In the genomic region with DNA sequence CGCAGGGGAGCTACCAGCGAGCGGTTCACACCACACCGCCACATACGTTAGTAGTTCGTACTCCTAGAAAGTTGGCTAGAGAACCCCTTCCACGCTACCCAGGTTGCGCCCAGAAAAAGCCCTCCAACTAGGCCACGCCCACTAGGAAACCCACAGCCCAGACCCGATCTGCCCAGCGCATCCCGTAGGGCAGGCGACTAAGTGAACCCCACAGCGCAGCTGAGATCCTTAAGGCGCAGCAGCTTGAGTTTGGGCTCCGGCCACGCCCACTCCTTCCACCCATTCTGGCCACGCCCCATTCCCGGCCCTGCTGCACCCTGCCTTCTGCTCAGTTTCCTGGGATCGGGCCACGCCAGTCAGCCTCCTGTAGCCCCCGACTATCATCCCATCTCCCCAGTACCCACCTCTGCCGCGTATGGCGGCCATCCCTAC, we compare ENCODE assay signal across 7 mouse cellular contexts. TPM values are rescaled to one million over a fixed set of nuclear protein-coding genes. Genes with fewer than 3 reads are reported as not detected.
DNase-seq lines count a peak whose midpoint lies in the region; ATAC-seq lines count a peak whose summit lies in the region.

No protein-coding gene starts in this region.

- H3K9ac ChIP-seq in limb, embryonic 12.5 days (replicated peaks) = peak overlapping the region; percentile 70
- H3K9ac ChIP-seq in midbrain, embryonic 15.5 days = peak overlapping the region; percentile 51

- H3K9me3 ChIP-seq in forebrain, embryonic 10.5 days = peaks cover 18% of the 10 kb centered on the region
- H3K9me3 ChIP-seq in limb, embryonic 12.5 days = peaks cover 14% of the 10 kb centered on the region
- H3K9me3 ChIP-seq in midbrain, embryonic 15.5 days = no peaks in the 10 kb centered on the region

- DNase-seq in ES-CJ7 (ENCODE audit: low read depth, low spot score) = peak; percentile 91
- peak; percentile 81 for DNase-seq in adrenal gland, adult 2 months
- peak; percentile 41 for DNase-seq in forebrain, embryonic 10.5 days (ENCODE audit: extremely low spot score, low spot score)
- DNase-seq in heart, postnatal 36 days = peak; percentile 40 to 43
- peak; percentile 62 for DNase-seq in urinary bladder, postnatal 25 days (ENCODE audit: low spot score)

- peak overlapping the region; percentile 65 for H3K4me3 ChIP-seq in forebrain, embryonic 10.5 days
- peak overlapping the region; percentile 58 for H3K4me3 ChIP-seq in limb, embryonic 12.5 days (replicated peaks)
- peak overlapping the region; percentile 49 for H3K4me3 ChIP-seq in midbrain, embryonic 15.5 days

- H3K36me3 ChIP-seq in forebrain, embryonic 10.5 days (replicated peaks) = peaks cover 17% of the 10 kb centered on the region
- peaks cover 16% of the 10 kb centered on the region for H3K36me3 ChIP-seq in limb, embryonic 12.5 days
- no peaks in the 10 kb centered on the region for H3K36me3 ChIP-seq in midbrain, embryonic 15.5 days (replicated peaks)

- H3K4me2 ChIP-seq in limb, embryonic 12.5 days = peak overlapping the region; percentile 93
- peak overlapping the region; percentile 84 for H3K4me2 ChIP-seq in midbrain, embryonic 15.5 days

- peak; percentile 3 for ATAC-seq in limb, embryonic 12.5 days (ENCODE audit: insufficient number of reproducible peaks, insufficient read depth, low FRiP score, low TSS enrichment, low read depth)
- ATAC-seq in midbrain, embryonic 15.5 days (replicated peaks) = peak; percentile 29

- H3K27me3 ChIP-seq in forebrain, embryonic 10.5 days (ENCODE audit: poor library complexity, severe bottlenecking) = peaks cover 67% of the 10 kb centered on the region
- peaks cover 54% of the 10 kb centered on the region for H3K27me3 ChIP-seq in limb, embryonic 12.5 days
- H3K27me3 ChIP-seq in midbrain, embryonic 15.5 days (replicated peaks) = peaks cover 13% of the 10 kb centered on the region

- intact Hi-C loops in heart, postnatal 36 days (cut with DNase I) = loop anchor here (1.0 to 2.0 kb wide), 2 partner anchors 15 to 37 kb away; partner anchors contain the start of gene Pgls

- H3K27ac ChIP-seq in forebrain, embryonic 10.5 days = peak overlapping the region; percentile 85
- H3K27ac ChIP-seq in limb, embryonic 12.5 days = 0 out of 2 replicates have a peak overlapping the region, but pooled peaks have one; percentile 45
- H3K27ac ChIP-seq in midbrain, embryonic 15.5 days = peak overlapping the region; percentile 84

- 2% methylated on average over 25 of the region's 25 CpGs for WGBS in forebrain, embryonic 10.5 days
- 4% methylated on average over 25 of the region's 25 CpGs for WGBS in limb, embryonic 12.5 days
- 2% methylated on average over 25 of the region's 25 CpGs for WGBS in midbrain, embryonic 15.5 days

- H3K4me1 ChIP-seq in forebrain, embryonic 10.5 days = peaks cover 55% of the 10 kb centered on the region
- H3K4me1 ChIP-seq in limb, embryonic 12.5 days (replicated peaks) = peaks cover 24% of the 10 kb centered on the region
- H3K4me1 ChIP-seq in midbrain, embryonic 15.5 days = peaks cover 25% of the 10 kb centered on the region

RNA-seq across cellular contexts. Expression of gene Colgalt1, which starts 19.0 kb away (rescaled TPM):
- total RNA-seq in adrenal gland, adult 2 months (2021) = 10 to 100 TPM; 53.3 to 60.8 TPM
- 201 and 217 TPM in 2 replicates for polyA plus RNA-seq in adrenal gland, adult 2 months (2012; rRNA removed)
- 44.2 and 47.4 TPM in 2 replicates for polyA plus RNA-seq in forebrain, embryonic 10.5 days (2016; fragmentation: Nextera tagmentation; extraction: Ambion mirVana)
- 10 to 100 TPM; 40.2 to 45.2 TPM for total RNA-seq in heart, postnatal 36 days (2021)
- polyA plus RNA-seq in limb, embryonic 12.5 days (2016; fragmentation: Nextera tagmentation; extraction: Ambion mirVana) = 61.4 and 65.9 TPM in 2 replicates
- polyA plus RNA-seq in midbrain, embryonic 15.5 days (2015; fragmentation: Nextera tagmentation; extraction: Ambion mirVana) = 70.5 and 74.5 TPM in 2 replicates

RNA-seq across cellular contexts. Expression of gene Fam129c, which starts 32.3 kb away (rescaled TPM):
- 1 to 10 TPM; 2.1 to 2.5 TPM for total RNA-seq in adrenal gland, adult 2 months (2021)
- 2.0 and 2.5 TPM in 2 replicates for polyA plus RNA-seq in adrenal gland, adult 2 months (2012; rRNA removed)
- polyA plus RNA-seq in forebrain, embryonic 10.5 days (2016; fragmentation: Nextera tagmentation; extraction: Ambion mirVana) = 4.1 and 5.1 TPM in 2 replicates
- total RNA-seq in heart, postnatal 36 days (2021) = 1 to 10 TPM in 1 of 2 experiments, under 1 TPM in 1; 0.58 to 1.2 TPM
- 4.6 and 6.6 TPM in 2 replicates for polyA plus RNA-seq in limb, embryonic 12.5 days (2016; fragmentation: Nextera tagmentation; extraction: Ambion mirVana)
- polyA plus RNA-seq in midbrain, embryonic 15.5 days (2015; fragmentation: Nextera tagmentation; extraction: Ambion mirVana) = 9.3 and 9.4 TPM in 2 replicates

RNA-seq across cellular contexts. Expression of gene Pgls, which starts 37.8 kb away (rescaled TPM):
- total RNA-seq in adrenal gland, adult 2 months (2021) = 100 to 1,000 TPM; 125 to 142 TPM
- 675 and 694 TPM in 2 replicates for polyA plus RNA-seq in adrenal gland, adult 2 months (2012; rRNA removed)
- polyA plus RNA-seq in forebrain, embryonic 10.5 days (2016; fragmentation: Nextera tagmentation; extraction: Ambion mirVana) = 262 and 266 TPM in 2 replicates
- 10 to 100 TPM; 64.7 to 69.7 TPM for total RNA-seq in heart, postnatal 36 days (2021)
- polyA plus RNA-seq in limb, embryonic 12.5 days (2016; fragmentation: Nextera tagmentation; extraction: Ambion mirVana) = 228 and 243 TPM in 2 replicates
- polyA plus RNA-seq in midbrain, embryonic 15.5 days (2015; fragmentation: Nextera tagmentation; extraction: Ambion mirVana) = 217 and 221 TPM in 2 replicates

RNA-seq across cellular contexts. Expression of gene Unc13a, which starts 41.8 kb away (rescaled TPM):
- 10 to 100 TPM in 1 of 2 experiments, 1 to 10 TPM in 1; 6.0 to 10.5 TPM for total RNA-seq in adrenal gland, adult 2 months (2021)
- 4.4 and 6.3 TPM in 2 replicates for polyA plus RNA-seq in adrenal gland, adult 2 months (2012; rRNA removed)
- 2.9 and 3.3 TPM in 2 replicates for polyA plus RNA-seq in forebrain, embryonic 10.5 days (2016; fragmentation: Nextera tagmentation; extraction: Ambion mirVana)
- under 1 TPM; 0.49 to 0.64 TPM for total RNA-seq in heart, postnatal 36 days (2021)
- 0.60 and 0.86 TPM in 2 replicates for polyA plus RNA-seq in limb, embryonic 12.5 days (2016; fragmentation: Nextera tagmentation; extraction: Ambion mirVana)
- 26.9 and 27.4 TPM in 2 replicates for polyA plus RNA-seq in midbrain, embryonic 15.5 days (2015; fragmentation: Nextera tagmentation; extraction: Ambion mirVana)

RNA-seq across cellular contexts. Expression of gene Jak3, which starts 46.3 kb away (rescaled TPM):
- 10 to 100 TPM in 1 of 2 experiments, 1 to 10 TPM in 1; 9.4 to 19.0 TPM for total RNA-seq in adrenal gland, adult 2 months (2021)
- polyA plus RNA-seq in adrenal gland, adult 2 months (2012; rRNA removed) = 32.3 and 44.2 TPM in 2 replicates
- polyA plus RNA-seq in forebrain, embryonic 10.5 days (2016; fragmentation: Nextera tagmentation; extraction: Ambion mirVana) = 2.5 and 3.0 TPM in 2 replicates
- 1 to 10 TPM; 8.2 to 8.6 TPM for total RNA-seq in heart, postnatal 36 days (2021)
- 3.8 and 4.4 TPM in 2 replicates for polyA plus RNA-seq in limb, embryonic 12.5 days (2016; fragmentation: Nextera tagmentation; extraction: Ambion mirVana)
- polyA plus RNA-seq in midbrain, embryonic 15.5 days (2015; fragmentation: Nextera tagmentation; extraction: Ambion mirVana) = 5.2 and 5.8 TPM in 2 replicates

Comparison
In these comparisons a context has a peak if more than half of its experiments do, and no peak if none do; other contexts are left out.
1. Peak in every context shown above with its lines: DNase-seq, ATAC-seq, H3K4me3 ChIP-seq and H3K27ac ChIP-seq.
2. DNase-seq: peak in every context shown above with its lines; median percentile 91 in ES-CJ7; 81 in adrenal gland, adult 2 months; 62 in urinary bladder, postnatal 25 days; 42 in heart, postnatal 36 days; 41 in forebrain, embryonic 10.5 days.